Mouse (Mus musculus) olfactory bulb, adult 2 months (tissue): ENCODE measurements around the gene Pld1.

ENCODE experiments used
- CTCF ChIP-seq: fragments of 200-500 bp; IDR thresholded peaks from 2 replicates; pipeline ENCODE4 v1.5.1; 2012; ENCODE audit warnings: low read depth, mild to moderate bottlenecking, low read length, moderate library complexity; ENCODE audit not compliant: insufficient read depth
- POLR2A ChIP-seq: fragments of 200-500 bp; IDR thresholded peaks from 2 replicates; pipeline ENCODE4 v1.6.1; 2012; ENCODE audit warnings: mild to moderate bottlenecking, low read depth, low read length, moderate library complexity; ENCODE audit not compliant: insufficient read depth

DNA sequence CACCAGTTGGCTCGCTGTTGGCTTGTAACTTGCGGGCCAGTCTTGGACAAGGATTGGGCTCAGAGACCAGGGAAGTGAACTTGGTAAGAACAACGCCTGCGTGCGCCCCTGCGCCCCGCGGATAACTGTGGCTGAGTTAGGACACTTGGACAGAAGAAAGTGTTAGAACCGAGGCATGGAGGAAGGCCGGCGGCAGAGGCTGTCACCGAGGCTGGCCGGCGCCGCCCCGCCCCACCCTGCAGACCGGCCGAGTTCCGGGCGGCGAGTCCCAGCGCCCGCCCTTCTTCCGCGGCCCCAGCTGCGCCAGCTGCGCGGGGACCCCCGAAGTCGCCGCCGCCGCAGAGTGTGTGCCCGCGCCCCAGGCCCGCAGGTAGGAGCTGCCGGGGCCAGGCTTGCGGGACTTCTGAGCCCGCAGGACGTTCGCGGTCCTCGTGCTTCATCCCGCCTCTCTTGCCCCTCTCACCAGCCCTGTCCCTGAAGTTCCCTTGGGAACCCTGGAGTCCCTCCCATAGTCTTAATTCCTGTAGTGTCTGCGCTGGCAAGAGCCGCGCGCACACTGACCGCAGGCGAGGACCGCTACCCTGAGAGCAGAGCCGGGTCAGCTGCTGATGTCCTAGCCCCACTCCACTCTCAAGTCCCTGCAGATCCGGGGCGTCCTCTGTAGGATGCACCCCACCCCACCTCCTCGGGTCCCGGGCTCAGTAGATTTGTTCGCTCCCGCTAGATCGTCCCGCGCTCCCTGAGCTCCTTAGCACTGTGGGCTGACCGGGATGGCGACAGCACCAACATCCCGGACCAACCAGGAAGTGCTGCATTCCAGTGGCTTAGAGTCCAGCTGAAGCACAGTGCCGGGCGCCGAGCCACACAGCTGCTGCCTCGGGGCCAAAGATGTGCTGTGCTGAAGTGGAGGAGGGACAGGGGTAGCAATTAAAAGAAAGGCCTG lies at the start of gene Pld1:
- no peak for TF ChIP-seq POLR2A
- no peak for TF ChIP-seq CTCF
